Mouse (Mus musculus) midbrain, embryonic 10.5 days (tissue): ENCODE data around the gene Lce1c. TPM values are rescaled to one million over a fixed set of nuclear protein-coding genes. Genes with fewer than 3 reads are reported as not detected.

Experiments
- DNase-seq: peaks from one replicate; pipeline ENCODE4 v3.0.0-alpha.2; 2017; ENCODE audit warnings: low spot score
- H3K27ac ChIP-seq: fragments of 300-500 bp; sonication (generic); replicated peaks from 2 replicates; pipeline ENCODE4 v1.5.1; 2016; ENCODE audit warnings: mild to moderate bottlenecking
- H3K27me3 ChIP-seq: fragments of 300-500 bp; sonication (generic); 2 replicates; pipeline ENCODE4 v1.6.1; 2016; ENCODE audit warnings: low read depth, mild to moderate bottlenecking; ENCODE audit not compliant: poor library complexity, severe bottlenecking
- H3K36me3 ChIP-seq: fragments of 300-500 bp; sonication (generic); 2 replicates; pipeline ENCODE4 v1.6.1; 2016; ENCODE audit warnings: mild to moderate bottlenecking, moderate library complexity
- H3K4me1 ChIP-seq: fragments of 300-500 bp; sonication (generic); 2 replicates; pipeline ENCODE4 v1.6.1; 2016
- H3K4me3 ChIP-seq: fragments of 300-500 bp; sonication (generic); 2 replicates; pipeline ENCODE4 v1.5.1; 2016; ENCODE audit warnings: mild to moderate bottlenecking, moderate library complexity
- H3K9me3 ChIP-seq: fragments of 300-500 bp; sonication (generic); replicated peaks from 2 replicates; pipeline ENCODE4 v1.6.1; 2016; ENCODE audit warnings: mild to moderate bottlenecking
- WGBS: fragments of 180-500 bp; shearing (Covaris S2); methylation state at CpG from one replicate; pipeline ENCODE4 v1.1.7; 2016; 5-methylcytosine and 5-hydroxymethylcytosine counted together
- polyA plus RNA-seq: library from polyadenylated mRNA; unstranded; fragments of >200 nt; fragmentation: Nextera tagmentation; extraction: Ambion mirVana; gene quantifications from 2 replicates; pipeline ENCODE4 v1.2.1, GENCODE M21; 2016

Lce1c gene
- polyA plus RNA-seq, 1 experiment from 2014 or later, result not detected

GRCm38 (mm10) chr3:92720250-92720649, 41.2 kb downstream of the Lce1c start, which contains the start of gene Lce1f:
Gene Lce1f (minus strand): TSS chr3:92720350.
- no peak for DNase-seq
- Histone ChIP-seq H3K4me1 (no peaks in the 10 kb centered on the region), H3K27me3 (no peaks in the 10 kb centered on the region), H3K27ac (no peak within 1 kb of the TSS), H3K9me3 (no peaks in the 10 kb centered on the region), H3K36me3 (no peaks in the 10 kb centered on the region), H3K4me3 (no peak within 1 kb of the TSS)
- WGBS, result 90% methylated on average over 3 of the region's 3 CpGs

- Histone ChIP-seq H3K27ac (no peak overlapping the region), H3K9me3 (no peaks in the 10 kb centered on the region), H3K36me3 (no peaks in the 10 kb centered on the region), H3K27me3 (no peaks in the 10 kb centered on the region), H3K4me3 (no peak overlapping the region), H3K4me1 (no peaks in the 10 kb centered on the region)
- WGBS, result 91% methylated on average over 5 of the region's 5 CpGs
- no peak for DNase-seq
Measured at GRCm38 (mm10) chr3:92722631-92723030, 43.6 kb downstream of the Lce1c start.

Other genes with a start within 250 kb of the Lce1c start
- gene Gm9774, start 249.8 kb upstream of the Lce1c start, polyA plus RNA-seq, result 9.1 and 11.4 TPM in 2 replicates
- not detected in 2 replicates for gene Sprr2k, start 246.7 kb upstream of the Lce1c start, polyA plus RNA-seq
- not detected in 2 replicates for gene Sprr1b, start 240.5 kb upstream of the Lce1c start, polyA plus RNA-seq
- gene Sprr3, start 220.5 kb upstream of the Lce1c start, polyA plus RNA-seq, result not detected in 2 replicates
- gene Sprr1a, start 193.4 kb upstream of the Lce1c start, polyA plus RNA-seq, result not detected in 2 replicates
- gene Sprr4, start 178.8 kb upstream of the Lce1c start, polyA plus RNA-seq, result not detected in 2 replicates
- not detected in 2 replicates for gene 2310046K23Rik, start 144.7 kb upstream of the Lce1c start, polyA plus RNA-seq
- gene Ivl, start 105.5 kb upstream of the Lce1c start, polyA plus RNA-seq, result 0.11 TPM in 1 of 2 replicates, not detected in the other
- not detected in 2 replicates for gene Smcp, start 90.2 kb upstream of the Lce1c start, polyA plus RNA-seq
- not detected in 2 replicates for gene 2210017I01Rik, start 71.8 kb upstream of the Lce1c start, polyA plus RNA-seq
- not detected in 2 replicates for gene Lce6a, start 57.6 kb upstream of the Lce1c start, polyA plus RNA-seq
- not detected in 2 replicates for gene Lce1a1, start 30.9 kb upstream of the Lce1c start, polyA plus RNA-seq
- not detected in 2 replicates for gene Lce1b, start 22.3 kb upstream of the Lce1c start, polyA plus RNA-seq
- not detected in 2 replicates for gene Lce1a2, start 8.9 kb upstream of the Lce1c start, polyA plus RNA-seq
- not detected in 2 replicates for gene Lce1d, start 8.0 kb downstream of the Lce1c start, polyA plus RNA-seq
- not detected in 2 replicates for gene Lce1e, start 29.8 kb downstream of the Lce1c start, polyA plus RNA-seq
- gene Lce1f, start 41.1 kb downstream of the Lce1c start, polyA plus RNA-seq, result not detected in 2 replicates
- gene Gm38119, start 59.8 kb downstream of the Lce1c start, polyA plus RNA-seq, result not detected in 2 replicates
- gene Lce1g, start 73.1 kb downstream of the Lce1c start, polyA plus RNA-seq, result not detected in 2 replicates
- not detected in 2 replicates for gene Lce1h, start 85.8 kb downstream of the Lce1c start, polyA plus RNA-seq
- gene Lce1i, start 99.7 kb downstream of the Lce1c start, polyA plus RNA-seq, result not detected in 2 replicates
- gene Lce1j, start 111.3 kb downstream of the Lce1c start, polyA plus RNA-seq, result not detected in 2 replicates
- not detected in 2 replicates for gene Lce1k, start 128.6 kb downstream of the Lce1c start, polyA plus RNA-seq
- not detected in 2 replicates for gene Kprp, start 148.0 kb downstream of the Lce1c start, polyA plus RNA-seq
- gene Lce1l, start 172.0 kb downstream of the Lce1c start, polyA plus RNA-seq, result not detected in 2 replicates
- not detected in 2 replicates for gene 2310050C09Rik, start 191.0 kb downstream of the Lce1c start, polyA plus RNA-seq
- gene Lce3a, start 247.0 kb downstream of the Lce1c start, polyA plus RNA-seq, result not detected in 2 replicates